Mouse (Mus musculus) ovary, postnatal 36 days (tissue): ENCODE data around the gene Pfn1.

Experiments used
- DNase-seq: peaks from one replicate; pipeline ENCODE4 v3.0.0; 2022; ENCODE audit warnings: low spot score, mixed read lengths

The Pfn1 gene

GRCm38 (mm10) chr11:70654198-70654922, at the start of gene Pfn1:
Gene Pfn1 (minus strand): TSS chr11:70654644.
- DNase-seq = peak; percentile 78

DNA sequence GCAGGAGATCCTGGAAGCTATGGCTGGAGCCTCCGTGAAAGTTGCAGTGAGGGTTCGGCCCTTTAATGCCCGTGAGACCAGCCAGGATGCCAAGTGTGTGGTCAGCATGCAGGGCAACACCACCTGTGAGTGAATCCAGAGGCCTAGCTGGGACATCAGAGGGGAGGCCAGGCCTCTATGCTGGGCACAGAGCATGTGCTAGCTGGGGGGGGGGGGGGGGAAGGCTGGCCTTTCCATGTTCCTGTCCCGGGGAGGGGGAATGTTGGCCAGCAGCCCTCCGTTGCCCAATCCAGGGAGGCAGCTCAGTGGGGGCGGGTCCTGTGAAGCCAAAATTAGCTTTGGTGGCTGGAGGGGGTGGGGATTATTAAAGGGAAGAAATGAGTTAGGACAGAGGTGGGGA, 48.3 kb upstream of the Pfn1 start:
- DNase-seq = peak; percentile 42

DNA sequence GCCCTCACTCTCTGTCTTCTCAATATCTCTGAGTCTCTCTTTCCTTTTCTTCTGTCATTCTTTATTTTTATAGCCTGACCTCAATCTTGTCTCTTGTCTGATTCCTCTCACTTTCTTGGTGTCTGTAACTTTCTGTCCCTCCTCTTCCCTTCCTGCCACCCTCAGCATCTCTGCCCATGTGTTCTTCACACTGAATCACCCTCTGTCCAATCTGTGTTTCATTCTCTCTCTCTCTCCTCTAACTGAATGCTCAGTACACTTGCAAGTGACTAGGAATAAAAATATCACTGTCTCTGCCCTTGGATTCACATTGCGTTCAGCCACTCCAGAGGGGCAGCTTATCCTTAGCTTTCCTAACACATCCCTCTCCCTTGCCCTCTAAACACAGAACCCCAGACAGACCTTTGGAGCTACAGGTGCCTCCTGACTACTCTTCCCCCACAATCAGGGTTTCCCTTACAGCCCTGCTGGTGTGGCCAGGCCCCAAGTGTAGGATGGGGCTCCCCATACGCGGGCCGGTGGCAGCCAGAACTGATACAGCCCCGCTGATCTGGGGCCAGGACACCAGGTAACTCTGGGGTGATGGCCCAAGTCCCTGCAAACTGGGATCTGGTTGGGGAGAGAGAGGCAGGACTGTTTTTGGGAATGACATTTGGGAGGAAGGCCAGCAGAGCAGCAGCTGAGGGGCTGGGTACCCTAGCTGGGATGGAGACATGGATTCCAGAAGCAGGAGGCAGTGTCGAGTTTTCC, 47.7 kb upstream of the Pfn1 start:
- DNase-seq = no peak

- no peak for DNase-seq
Measured at GRCm38 (mm10) chr11:70701221-70701955, 46.9 kb upstream of the Pfn1 start.

DNA sequence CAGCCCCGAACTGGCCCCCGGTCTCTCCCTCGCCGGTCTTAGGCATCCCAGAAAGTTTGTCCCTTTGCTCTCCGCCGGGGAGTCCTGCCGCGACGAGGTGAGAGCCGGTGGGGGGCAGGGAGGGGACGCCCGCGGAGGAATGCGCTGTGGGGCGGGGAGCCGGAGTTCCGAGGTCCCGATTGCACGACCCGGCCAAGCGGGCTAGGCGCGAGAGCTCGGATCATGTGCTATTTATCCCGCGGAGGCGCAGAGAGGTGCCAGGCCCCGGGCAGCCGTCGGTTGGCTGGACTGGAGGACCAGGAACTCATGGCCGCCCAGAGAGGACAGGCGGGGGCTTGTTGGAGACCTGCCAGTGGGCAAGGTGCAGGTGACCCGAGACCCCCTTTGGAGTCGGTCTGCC, 46.2 kb upstream of the Pfn1 start:
- peak; percentile 78 for DNase-seq

DNA sequence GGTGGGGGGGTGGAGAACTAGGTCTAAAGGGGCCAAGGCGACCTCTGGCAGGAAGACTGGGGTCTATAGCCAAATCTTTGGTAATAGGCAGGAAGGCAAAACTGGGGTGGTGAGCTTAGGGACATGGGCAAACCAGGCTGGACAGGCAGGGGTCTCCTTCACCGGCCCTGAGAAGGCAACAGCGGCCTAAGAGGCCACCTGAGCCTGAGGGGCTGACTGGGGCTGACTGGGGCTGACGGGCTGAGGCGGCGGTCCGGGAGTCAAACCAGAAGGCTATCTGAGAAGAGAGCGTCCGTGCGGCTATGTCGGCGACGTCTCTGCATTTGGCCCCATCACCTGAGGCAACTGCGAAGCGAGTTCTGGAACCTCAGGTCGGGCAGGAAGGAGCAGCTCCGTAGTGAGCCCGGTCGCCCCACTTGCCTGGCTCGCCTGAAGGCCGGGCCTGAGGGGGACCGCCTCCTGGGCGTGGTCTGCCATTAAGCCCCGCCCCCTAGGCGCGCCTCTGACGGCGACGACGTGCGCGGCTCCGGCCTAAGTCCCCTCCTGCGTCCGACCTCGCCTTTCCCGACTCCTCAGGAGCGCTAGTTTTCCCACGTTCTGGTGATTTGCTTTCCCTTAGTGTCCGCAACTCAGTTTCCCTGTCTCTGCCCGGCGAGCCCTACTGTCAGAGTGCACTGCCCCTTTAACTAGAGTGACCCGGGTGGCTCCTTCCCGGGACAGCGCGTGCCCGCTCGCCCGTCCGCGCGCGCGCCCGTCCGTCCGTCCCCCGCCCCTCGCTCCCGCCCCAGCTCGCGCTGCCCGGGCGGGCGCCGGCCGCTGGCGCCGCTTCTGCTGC, 45.5 kb upstream of the Pfn1 start, which contains the start of the genes Inca1 and Kif1c:
Inca1 (minus strand) TSS at position 434 of the 835 bp plus-strand sequence.
Kif1c (plus strand) TSS at position 827 of the 835 bp plus-strand sequence.
- DNase-seq = peak; percentile 97

GRCm38 (mm10) chr11:70699051-70699450, 44.6 kb upstream of the Pfn1 start:
- no peak for DNase-seq

DNA sequence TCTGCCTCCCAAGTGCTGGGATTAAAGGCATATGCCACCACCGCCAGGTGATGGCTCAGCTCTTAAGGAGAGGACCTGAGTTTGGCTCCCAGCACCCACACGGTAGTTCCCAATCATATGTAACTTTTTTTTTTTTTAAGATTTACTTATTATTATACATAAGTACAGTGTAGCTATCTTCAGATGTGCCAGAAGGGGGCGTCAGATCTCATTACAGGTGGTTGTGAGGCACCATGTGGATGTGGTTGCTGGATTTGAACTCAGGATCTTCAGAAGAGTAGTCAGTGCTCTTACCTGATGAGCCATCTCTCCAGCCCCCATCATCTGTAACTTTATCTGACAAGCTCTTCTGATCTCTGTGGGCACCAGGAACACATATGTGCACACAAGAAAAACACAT, 42.9 kb upstream of the Pfn1 start:
- no peak for DNase-seq

DNA sequence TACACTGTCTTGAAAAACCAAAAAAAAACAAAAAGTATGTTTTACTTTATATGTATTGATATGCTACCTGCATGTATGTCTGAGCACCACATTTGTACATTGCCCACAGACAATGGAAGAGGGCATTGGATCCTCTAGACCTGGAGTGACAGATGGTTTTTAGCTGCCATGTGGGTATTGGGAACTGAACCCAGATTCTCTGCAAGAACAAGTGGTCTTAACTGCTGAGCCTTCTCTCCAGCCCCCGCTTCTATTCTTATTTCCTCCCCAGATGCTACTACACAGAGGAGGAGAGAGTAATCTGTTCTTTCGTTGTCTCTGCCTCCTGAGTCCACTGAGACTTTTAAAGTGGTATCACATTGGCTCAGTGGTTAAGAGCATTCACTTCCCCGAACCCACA, 39.1 kb upstream of the Pfn1 start:
- no peak for DNase-seq

DNA sequence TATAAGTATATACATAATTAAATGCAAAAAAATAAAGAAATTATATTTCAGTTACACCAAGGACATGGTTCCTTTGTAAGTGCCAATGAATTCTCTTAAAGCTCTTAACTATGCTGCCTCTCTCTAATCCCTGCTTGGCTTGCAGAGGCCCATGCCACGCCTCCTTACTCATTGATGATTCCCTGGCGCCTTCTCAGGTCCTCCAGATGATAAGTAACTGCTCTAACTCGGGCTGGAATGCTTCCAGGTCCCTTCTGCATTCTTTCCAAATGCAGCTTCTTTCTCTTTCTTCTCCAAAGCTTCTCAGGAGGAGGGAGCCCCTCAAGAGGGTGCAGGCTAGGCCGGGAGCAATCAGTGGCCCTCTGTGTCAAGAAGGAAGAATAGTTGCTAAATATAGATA, 35.1 kb upstream of the Pfn1 start:
- DNase-seq = no peak

- DNase-seq = no peak
Measured at GRCm38 (mm10) chr11:70688372-70688771, 33.9 kb upstream of the Pfn1 start.

DNA sequence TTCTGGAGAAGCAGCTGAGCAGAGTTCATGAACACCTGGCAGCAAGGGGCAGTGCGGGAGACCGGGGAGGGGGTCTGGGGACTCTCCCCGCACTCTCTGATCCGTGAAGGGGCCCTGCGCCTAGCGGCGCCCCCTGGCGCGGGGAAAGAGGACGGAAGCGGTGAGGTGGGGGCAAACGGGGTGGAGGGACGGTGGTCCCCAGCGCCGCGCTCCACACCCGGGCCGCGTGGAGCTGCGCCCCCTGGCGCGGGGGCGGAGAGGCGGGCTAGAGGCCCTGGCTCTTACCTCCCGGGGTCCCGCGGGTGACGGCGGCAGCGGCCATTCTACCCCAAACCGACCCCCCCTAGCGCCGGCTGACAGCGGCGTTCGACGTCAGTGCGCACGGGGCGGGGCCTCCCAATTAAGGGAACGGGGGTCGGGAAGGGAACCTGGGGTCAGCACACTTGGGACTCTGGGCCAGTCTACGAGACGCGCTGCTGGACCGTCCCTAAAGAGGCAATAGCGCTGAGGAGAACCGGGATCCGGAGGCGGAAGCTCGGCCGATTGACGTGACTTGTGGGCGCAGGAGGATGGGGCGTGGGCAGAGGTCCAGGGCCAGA, 33.3 kb upstream of the Pfn1 start, which contains the start of gene Camta2:
Camta2 (minus strand) TSS at position 505 of the 599 bp plus-strand sequence.
- DNase-seq = peak; percentile 87

DNA sequence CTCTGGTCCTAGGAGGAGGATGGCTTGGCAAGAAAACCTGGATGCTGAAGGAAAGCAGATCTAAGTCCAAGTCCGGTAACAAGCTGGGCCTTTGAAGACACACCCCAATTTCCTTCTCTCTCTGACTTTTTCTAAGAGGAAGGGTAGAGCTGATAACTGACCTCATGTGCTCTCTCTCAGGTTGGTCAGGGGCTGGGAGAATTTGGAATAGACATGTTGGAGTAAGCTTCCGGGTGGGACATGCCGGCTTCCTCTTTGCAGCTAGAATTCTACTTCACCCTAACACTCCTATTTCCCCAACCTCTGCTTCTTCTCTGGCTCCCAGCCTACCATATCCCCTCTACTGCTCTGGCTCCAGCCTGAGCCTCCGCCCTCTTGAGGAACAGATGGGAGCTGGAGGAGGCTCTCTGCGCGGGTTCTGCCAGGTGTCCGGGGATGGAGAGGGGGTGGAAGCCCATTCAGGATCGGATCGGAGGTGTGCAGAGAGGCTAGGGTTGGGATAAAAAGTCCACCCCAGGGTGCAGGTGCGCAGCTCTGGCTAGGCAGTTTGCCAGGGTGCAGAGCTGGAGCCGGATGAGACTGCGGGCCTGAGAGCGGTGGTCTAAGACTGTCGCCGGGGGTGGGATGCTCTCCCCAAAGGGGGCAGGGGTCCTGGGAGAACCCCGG, 32.6 kb upstream of the Pfn1 start:
- DNase-seq = peak; percentile 35

- no peak for DNase-seq
Measured at GRCm38 (mm10) chr11:70683640-70684039, 29.2 kb upstream of the Pfn1 start.

GRCm38 (mm10) chr11:70681897-70682581, 27.6 kb upstream of the Pfn1 start:
- DNase-seq = no peak

- no peak for DNase-seq
Measured at GRCm38 (mm10) chr11:70681170-70681569, 26.7 kb upstream of the Pfn1 start.

GRCm38 (mm10) chr11:70679894-70680293, 25.4 kb upstream of the Pfn1 start:
- DNase-seq = no peak

DNA sequence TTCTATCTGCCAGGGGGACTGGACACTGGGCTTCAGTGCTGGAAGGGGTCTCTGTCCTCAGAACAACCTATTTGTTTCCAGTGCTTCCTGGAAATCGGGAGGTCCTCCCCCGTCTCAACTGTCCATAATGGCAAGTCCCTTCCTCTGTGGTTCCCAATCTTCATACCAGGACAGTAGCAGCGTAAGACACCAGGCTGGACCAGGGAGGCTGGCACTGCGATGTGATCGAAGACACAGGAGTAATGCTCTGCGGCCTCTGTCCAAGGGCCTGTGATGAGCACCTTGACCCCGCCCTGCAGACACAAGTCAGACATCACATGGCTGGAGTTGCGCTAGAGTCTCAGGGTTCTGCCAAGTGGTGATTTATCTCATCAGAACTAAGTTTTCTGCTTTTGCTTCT, 24.9 kb upstream of the Pfn1 start:
- DNase-seq = no peak

GRCm38 (mm10) chr11:70678576-70678975, 24.1 kb upstream of the Pfn1 start:
- no peak for DNase-seq

DNA sequence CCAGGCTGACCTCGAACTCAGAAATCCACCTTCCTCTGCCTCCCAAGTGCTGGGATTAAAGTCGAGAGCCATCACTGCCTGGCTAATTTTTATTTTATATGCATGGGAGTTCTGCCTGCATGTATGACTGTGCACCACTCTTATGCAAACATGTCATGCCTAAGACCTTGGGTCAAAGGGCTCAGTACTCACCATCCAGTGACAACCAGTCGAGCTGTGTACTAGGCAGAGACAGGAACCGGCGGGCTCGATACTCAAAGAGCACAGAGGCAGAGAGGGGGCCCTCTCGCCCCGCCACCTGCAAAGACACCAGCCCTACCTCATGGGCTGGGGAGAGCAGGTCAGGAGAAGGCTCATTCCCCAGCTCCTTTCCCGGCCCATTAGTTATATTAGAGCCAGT, 23.6 kb upstream of the Pfn1 start:
- no peak for DNase-seq
